Mouse (Mus musculus): ENCODE results near the gene Pomgnt2. TPM values are rescaled to one million over a fixed set of nuclear protein-coding genes. Genes with fewer than 3 reads are reported as not detected.
A peak's percentile ranks its signal among the peaks of the same experiment; 100 is the strongest.

Pomgnt2 gene
- polyA plus RNA-seq, 1 experiment from 2014 or later = 8.8 TPM

GRCm38 (mm10) chr9:122020321-122020720 lies 23.4 kb upstream of the Pomgnt2 start:
- ATAC-seq (ENCODE audit: low FRiP score) (no peak), DNase-seq (ENCODE audit: low spot score) (no peak)
- peaks cover 2% of the 10 kb centered on the region; the same call in 1 of the 2 replicates for H3K4me1 ChIP-seq (replicated peaks; ENCODE audit: control insufficient read depth, insufficient read depth, low read length)
- no peaks in the 10 kb centered on the region for H3K9me3 ChIP-seq (ENCODE audit: control insufficient read depth, low read length)
- H3K36me3 ChIP-seq (ENCODE audit: control insufficient read depth, insufficient read depth, low read length) = no peaks in the 10 kb centered on the region
- no peak overlapping the region for H3K9ac ChIP-seq (ENCODE audit: low read depth, low read length)
- 91% methylated on average over 4 of the region's 4 CpGs for WGBS
- no peak overlapping the region for H3K4me2 ChIP-seq (replicated peaks; ENCODE audit: low read depth, low read length)
- no peak overlapping the region for H3K27ac ChIP-seq (ENCODE audit: low read depth, low read length)
- H3K4me3 ChIP-seq (ENCODE audit: low read depth, low read length) = no peak overlapping the region
- no peaks in the 10 kb centered on the region for H3K27me3 ChIP-seq (ENCODE audit: control insufficient read depth, insufficient read depth, low read length)

GRCm38 (mm10) chr9:122018782-122019395 lies 22.0 kb upstream of the Pomgnt2 start:
- H3K9me3 ChIP-seq (ENCODE audit: control insufficient read depth, low read length) = no peaks in the 10 kb centered on the region
- no peak overlapping the region for H3K27ac ChIP-seq (ENCODE audit: low read depth, low read length)
- DNase-seq (ENCODE audit: low spot score) (peak; percentile 72), ATAC-seq (ENCODE audit: low FRiP score) (0 out of 2 replicates have a peak, but pooled peaks have one; percentile 54)
- 21% methylated on average over 8 of the region's 8 CpGs for WGBS
- H3K4me2 ChIP-seq (replicated peaks; ENCODE audit: low read depth, low read length) = no peak overlapping the region
- H3K9ac ChIP-seq (ENCODE audit: low read depth, low read length) = no peak overlapping the region
- H3K36me3 ChIP-seq (ENCODE audit: control insufficient read depth, insufficient read depth, low read length) = no peaks in the 10 kb centered on the region
- no peak overlapping the region for H3K4me3 ChIP-seq (ENCODE audit: low read depth, low read length)
- H3K27me3 ChIP-seq (ENCODE audit: control insufficient read depth, insufficient read depth, low read length) = no peaks in the 10 kb centered on the region
- H3K4me1 ChIP-seq (replicated peaks; ENCODE audit: control insufficient read depth, insufficient read depth, low read length) = peaks cover 2% of the 10 kb centered on the region; the same call in 1 of the 2 replicates

DNA sequence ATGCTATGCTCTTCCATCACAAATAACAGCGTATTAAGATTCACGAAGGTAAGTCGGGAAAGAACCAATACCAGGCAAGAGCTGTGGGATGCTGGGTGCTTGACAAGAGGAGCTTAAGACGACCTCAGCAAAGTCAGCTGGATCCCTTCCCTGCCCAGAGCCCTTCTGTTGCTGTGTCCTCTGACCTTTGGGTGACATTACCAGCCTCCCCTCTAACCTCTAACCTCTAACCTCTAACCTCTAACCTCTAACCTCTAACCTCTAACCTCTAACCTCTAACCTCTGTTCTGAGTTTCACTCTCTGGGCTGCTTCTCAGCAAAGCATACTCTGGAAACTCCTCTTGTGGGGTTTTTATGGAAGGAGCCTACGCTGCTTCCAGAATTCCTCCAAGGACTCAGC lies 21.2 kb upstream of the Pomgnt2 start:
- Histone ChIP-seq H3K9me3 (ENCODE audit: control insufficient read depth, low read length) (no peaks in the 10 kb centered on the region), H3K4me3 (ENCODE audit: low read depth, low read length) (no peak overlapping the region), H3K27ac (ENCODE audit: low read depth, low read length) (no peak overlapping the region), H3K4me2 (replicated peaks; ENCODE audit: low read depth, low read length) (no peak overlapping the region), H3K36me3 (ENCODE audit: control insufficient read depth, insufficient read depth, low read length) (no peaks in the 10 kb centered on the region), H3K9ac (ENCODE audit: low read depth, low read length) (no peak overlapping the region), H3K4me1 (replicated peaks; ENCODE audit: control insufficient read depth, insufficient read depth, low read length) (peaks cover 2% of the 10 kb centered on the region; the same call in 1 of the 2 replicates), H3K27me3 (ENCODE audit: control insufficient read depth, insufficient read depth, low read length) (no peaks in the 10 kb centered on the region)
- no peak for ATAC-seq (ENCODE audit: low FRiP score)
- 80% methylated on average over 5 of the region's 5 CpGs for WGBS
- DNase-seq (ENCODE audit: low spot score) = no peak

GRCm38 (mm10) chr9:122014241-122014667 lies 17.3 kb upstream of the Pomgnt2 start:
- Histone ChIP-seq H3K27me3 (ENCODE audit: control insufficient read depth, insufficient read depth, low read length) (no peaks in the 10 kb centered on the region), H3K9me3 (ENCODE audit: control insufficient read depth, low read length) (no peaks in the 10 kb centered on the region), H3K36me3 (ENCODE audit: control insufficient read depth, insufficient read depth, low read length) (no peaks in the 10 kb centered on the region), H3K4me2 (replicated peaks; ENCODE audit: low read depth, low read length) (no peak overlapping the region), H3K4me1 (replicated peaks; ENCODE audit: control insufficient read depth, insufficient read depth, low read length) (peaks cover 2% of the 10 kb centered on the region; the same call in 1 of the 2 replicates), H3K9ac (ENCODE audit: low read depth, low read length) (no peak overlapping the region), H3K27ac (ENCODE audit: low read depth, low read length) (no peak overlapping the region), H3K4me3 (ENCODE audit: low read depth, low read length) (no peak overlapping the region)
- 11% methylated on average over 10 of the region's 10 CpGs for WGBS
- peak; percentile 35; the same call in 1 of the 2 replicates for ATAC-seq (ENCODE audit: low FRiP score)
- DNase-seq (ENCODE audit: low spot score) = peak; percentile 85

DNA sequence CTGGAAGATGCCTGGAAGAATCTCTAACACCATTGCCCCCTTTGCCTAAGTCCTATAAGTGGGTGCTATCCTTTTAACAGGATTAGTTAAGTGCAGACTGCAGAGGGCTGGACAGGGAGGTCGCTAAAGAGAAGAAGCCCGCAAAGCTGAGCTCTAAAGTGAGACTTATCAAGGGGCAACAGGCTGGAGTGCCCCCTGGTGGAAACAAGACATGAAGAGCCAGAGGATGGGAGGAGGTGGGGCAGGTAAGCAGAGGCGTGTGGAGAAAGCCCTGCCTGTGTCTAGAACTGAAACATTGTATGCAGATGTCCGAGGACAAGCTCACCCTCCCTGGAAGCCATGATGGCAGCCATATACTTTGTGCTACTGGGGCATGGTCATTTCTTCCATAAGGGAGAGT lies 16.7 kb upstream of the Pomgnt2 start:
- no peaks in the 10 kb centered on the region for H3K4me1 ChIP-seq (replicated peaks; ENCODE audit: control insufficient read depth, insufficient read depth, low read length)
- no peak overlapping the region for H3K9ac ChIP-seq (ENCODE audit: low read depth, low read length)
- H3K36me3 ChIP-seq (ENCODE audit: control insufficient read depth, insufficient read depth, low read length) = no peaks in the 10 kb centered on the region
- H3K4me2 ChIP-seq (replicated peaks; ENCODE audit: low read depth, low read length) = no peak overlapping the region
- H3K27ac ChIP-seq (ENCODE audit: low read depth, low read length) = no peak overlapping the region
- H3K27me3 ChIP-seq (ENCODE audit: control insufficient read depth, insufficient read depth, low read length) = no peaks in the 10 kb centered on the region
- H3K9me3 ChIP-seq (ENCODE audit: control insufficient read depth, low read length) = no peaks in the 10 kb centered on the region
- WGBS = 79% methylated on average over 4 of the region's 4 CpGs
- no peak for DNase-seq (ENCODE audit: low spot score)
- H3K4me3 ChIP-seq (ENCODE audit: low read depth, low read length) = no peak overlapping the region
- ATAC-seq (ENCODE audit: low FRiP score) = no peak

- Histone ChIP-seq H3K4me1 (replicated peaks; ENCODE audit: control insufficient read depth, insufficient read depth, low read length) (no peaks in the 10 kb centered on the region), H3K27me3 (ENCODE audit: control insufficient read depth, insufficient read depth, low read length) (no peaks in the 10 kb centered on the region), H3K9me3 (ENCODE audit: control insufficient read depth, low read length) (no peaks in the 10 kb centered on the region), H3K9ac (ENCODE audit: low read depth, low read length) (no peak overlapping the region), H3K27ac (ENCODE audit: low read depth, low read length) (no peak overlapping the region), H3K4me3 (ENCODE audit: low read depth, low read length) (no peak overlapping the region), H3K36me3 (ENCODE audit: control insufficient read depth, insufficient read depth, low read length) (no peaks in the 10 kb centered on the region), H3K4me2 (replicated peaks; ENCODE audit: low read depth, low read length) (no peak overlapping the region)
- no peak for DNase-seq (ENCODE audit: low spot score)
- 76% methylated on average over 2 of the region's 2 CpGs for WGBS
- ATAC-seq (ENCODE audit: low FRiP score) = no peak
Measured at GRCm38 (mm10) chr9:122012816-122013215, 15.9 kb upstream of the Pomgnt2 start.

GRCm38 (mm10) chr9:122010751-122011150 lies 13.8 kb upstream of the Pomgnt2 start:
- no peak for DNase-seq (ENCODE audit: low spot score)
- H3K4me1 ChIP-seq (replicated peaks; ENCODE audit: control insufficient read depth, insufficient read depth, low read length) = no peaks in the 10 kb centered on the region
- H3K4me3 ChIP-seq (ENCODE audit: low read depth, low read length) = no peak overlapping the region
- no peak for ATAC-seq (ENCODE audit: low FRiP score)
- no peaks in the 10 kb centered on the region for H3K27me3 ChIP-seq (ENCODE audit: control insufficient read depth, insufficient read depth, low read length)
- no peak overlapping the region for H3K9ac ChIP-seq (ENCODE audit: low read depth, low read length)
- WGBS = 86% methylated on average over 2 of the region's 2 CpGs
- no peak overlapping the region for H3K27ac ChIP-seq (ENCODE audit: low read depth, low read length)
- no peaks in the 10 kb centered on the region for H3K9me3 ChIP-seq (ENCODE audit: control insufficient read depth, low read length)
- no peaks in the 10 kb centered on the region for H3K36me3 ChIP-seq (ENCODE audit: control insufficient read depth, insufficient read depth, low read length)
- H3K4me2 ChIP-seq (replicated peaks; ENCODE audit: low read depth, low read length) = no peak overlapping the region

DNA sequence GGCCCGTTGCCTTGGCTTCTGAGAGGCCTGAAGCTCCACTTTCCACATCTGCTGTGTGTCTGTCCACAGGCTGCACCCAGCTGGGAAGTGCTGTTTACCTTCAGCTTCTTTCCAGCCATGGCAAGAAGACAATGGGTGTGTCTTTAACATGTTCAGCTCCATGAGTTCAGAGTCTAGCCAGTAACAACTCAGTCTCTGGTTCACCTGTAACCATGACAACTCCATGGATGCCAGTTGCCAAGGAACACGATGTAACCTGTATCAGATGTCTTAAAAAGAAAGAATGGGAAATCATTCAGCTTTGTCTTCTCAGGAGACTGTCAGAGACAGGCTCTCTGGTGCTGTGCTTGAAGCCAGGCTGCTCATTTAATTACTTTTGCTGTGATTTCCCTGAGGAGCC lies 12.0 kb upstream of the Pomgnt2 start:
- Histone ChIP-seq H3K27me3 (ENCODE audit: control insufficient read depth, insufficient read depth, low read length) (no peaks in the 10 kb centered on the region), H3K4me1 (replicated peaks; ENCODE audit: control insufficient read depth, insufficient read depth, low read length) (no peaks in the 10 kb centered on the region), H3K9ac (ENCODE audit: low read depth, low read length) (no peak overlapping the region), H3K9me3 (ENCODE audit: control insufficient read depth, low read length) (no peaks in the 10 kb centered on the region), H3K4me3 (ENCODE audit: low read depth, low read length) (no peak overlapping the region), H3K36me3 (ENCODE audit: control insufficient read depth, insufficient read depth, low read length) (no peaks in the 10 kb centered on the region), H3K27ac (ENCODE audit: low read depth, low read length) (no peak overlapping the region), H3K4me2 (replicated peaks; ENCODE audit: low read depth, low read length) (no peak overlapping the region)
- ATAC-seq (ENCODE audit: low FRiP score) (no peak), DNase-seq (ENCODE audit: low spot score) (no peak)
- 26% methylated on average over 2 of the region's 2 CpGs for WGBS

DNA sequence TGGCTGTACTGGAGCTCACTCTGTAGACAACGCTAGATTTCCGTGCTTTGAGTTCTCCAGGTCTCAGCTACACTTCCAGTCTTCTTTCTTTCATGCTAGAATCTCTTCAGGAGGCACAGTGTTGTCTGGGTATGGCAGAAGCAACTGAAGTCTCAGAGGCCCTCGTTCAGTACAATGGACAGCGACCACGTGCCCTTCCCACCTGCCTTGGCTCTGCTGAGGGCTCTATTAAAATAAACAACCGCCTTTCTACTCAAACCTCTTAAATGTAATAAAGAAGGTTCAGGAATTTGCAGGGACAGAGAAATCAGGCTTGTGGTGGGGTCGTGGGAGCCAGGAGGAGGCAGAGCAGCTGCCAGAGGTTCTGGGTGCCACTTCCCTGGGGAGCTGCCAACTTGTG lies 9.7 kb upstream of the Pomgnt2 start:
- Histone ChIP-seq H3K4me3 (ENCODE audit: low read depth, low read length) (no peak overlapping the region), H3K27me3 (ENCODE audit: control insufficient read depth, insufficient read depth, low read length) (no peaks in the 10 kb centered on the region), H3K4me1 (replicated peaks; ENCODE audit: control insufficient read depth, insufficient read depth, low read length) (no peaks in the 10 kb centered on the region), H3K27ac (ENCODE audit: low read depth, low read length) (no peak overlapping the region), H3K4me2 (replicated peaks; ENCODE audit: low read depth, low read length) (no peak overlapping the region), H3K36me3 (ENCODE audit: control insufficient read depth, insufficient read depth, low read length) (no peaks in the 10 kb centered on the region), H3K9ac (ENCODE audit: low read depth, low read length) (no peak overlapping the region), H3K9me3 (ENCODE audit: control insufficient read depth, low read length) (no peaks in the 10 kb centered on the region)
- ATAC-seq (ENCODE audit: low FRiP score) = no peak
- WGBS = 18% methylated on average over 7 of the region's 7 CpGs
- DNase-seq (ENCODE audit: low spot score) = peak; percentile 58

All from hindbrain, embryonic 11.5 days (tissue).